Comparison of ENCODE assay signal across 14 mouse cellular contexts in the genomic region with DNA sequence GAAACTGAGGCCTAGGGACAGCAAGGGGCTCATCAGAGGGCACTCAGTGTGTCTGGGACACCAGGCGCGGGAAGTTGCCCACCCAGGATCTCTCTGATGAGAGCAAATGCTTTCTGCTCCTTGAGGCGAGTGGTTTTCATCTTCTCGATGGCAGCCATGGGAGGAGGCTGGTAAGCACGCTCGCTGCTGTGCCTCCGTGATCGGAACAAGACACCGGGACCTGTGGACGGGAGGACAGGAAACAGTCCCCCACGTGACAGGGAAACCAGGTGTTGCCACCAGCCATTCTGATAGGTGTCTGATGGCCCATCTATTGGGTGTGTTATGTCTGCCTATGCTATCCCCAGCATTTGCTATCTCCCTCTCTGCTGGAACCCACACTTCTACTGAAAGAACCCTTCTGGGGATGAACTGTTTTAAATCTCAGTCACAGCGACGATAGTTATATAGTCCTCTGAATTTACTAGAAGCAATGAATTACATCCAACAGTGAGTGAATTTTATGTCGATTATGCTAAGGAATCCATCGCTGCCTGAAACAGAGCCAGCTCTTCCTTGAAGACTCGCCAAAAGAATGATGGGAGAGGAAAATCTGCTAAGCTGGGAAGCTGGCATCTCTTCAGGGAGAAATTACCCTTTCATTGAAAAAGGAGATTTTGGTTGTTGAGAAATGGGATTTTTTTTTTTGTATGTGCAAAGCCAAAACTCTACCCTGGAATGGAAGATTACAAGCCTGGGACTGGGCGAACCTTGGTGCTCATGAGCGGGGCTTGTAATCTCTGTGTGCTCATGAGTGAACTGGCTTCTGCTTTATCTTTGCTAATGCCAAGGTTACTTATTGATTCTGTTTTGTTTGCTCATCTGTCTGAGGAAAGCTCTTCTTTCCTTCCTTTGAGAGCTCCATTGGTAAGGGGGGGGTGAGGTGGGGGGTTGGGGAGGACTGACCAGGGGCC. TPM values are rescaled to one million over a fixed set of nuclear protein-coding genes. Genes with fewer than 3 reads are reported as not detected.
DNase-seq lines count a peak whose midpoint lies in the region; ATAC-seq and TF ChIP-seq lines count a peak whose summit lies in the region.
"Had no signal": no experiment of that assay in that cellular context is flagged by ENCODE, and none has a peak within 500 bp of the region (broad histone marks: within the 10 kb centered on the region; RNA-seq: fewer than 3 reads in every experiment).

No protein-coding gene starts in this region.

- TF ChIP-seq POLR2A in kidney, adult 2 months (IDR thresholded peaks at IDR 0.05; ENCODE audit: low read depth, low read length), result no peak

- no peaks in the 10 kb centered on the region for H3K36me3 ChIP-seq in forebrain, embryonic 14.5 days (ENCODE audit: control insufficient read depth, insufficient read depth, low read length)
- H3K36me3 ChIP-seq in forebrain, embryonic 10.5 days (replicated peaks), result no peaks in the 10 kb centered on the region
- H3K36me3 ChIP-seq in ES-E14 (ENCODE audit: control insufficient read depth, insufficient read depth, low read length, poor library complexity, severe bottlenecking), result no peaks in the 10 kb centered on the region
- no peaks in the 10 kb centered on the region for H3K36me3 ChIP-seq in embryonic facial prominence, embryonic 14.5 days (ENCODE audit: control insufficient read depth, insufficient read depth, low read length)
- no peaks in the 10 kb centered on the region for H3K36me3 ChIP-seq in kidney, adult 2 months (ENCODE audit: control insufficient read depth, insufficient read depth, low read length)

- TF ChIP-seq CTCF in kidney, adult 2 months (conservative IDR thresholded peaks at IDR 0.05; ENCODE audit: insufficient read depth, insufficient read length, low read depth, low read length), result no peak

- no peaks in the 10 kb centered on the region for H3K27me3 ChIP-seq in forebrain, embryonic 14.5 days (replicated peaks; ENCODE audit: control insufficient read depth, insufficient read depth, low read length)
- H3K27me3 ChIP-seq in forebrain, embryonic 10.5 days (ENCODE audit: poor library complexity, severe bottlenecking), result peaks cover 21% of the 10 kb centered on the region; the same call in 1 of the 2 replicates
- no peaks in the 10 kb centered on the region for H3K27me3 ChIP-seq in embryonic facial prominence, embryonic 14.5 days (replicated peaks; ENCODE audit: control insufficient read depth, insufficient read depth, low read length)
- H3K27me3 ChIP-seq in kidney, adult 2 months (replicated peaks; ENCODE audit: control insufficient read depth, insufficient read depth, low read length), result no peaks in the 10 kb centered on the region

- peak; percentile 74 for DNase-seq in forebrain, embryonic 14.5 days (ENCODE audit: low spot score)
- DNase-seq in forebrain, embryonic 10.5 days (ENCODE audit: extremely low spot score, low spot score), result no peak
- DNase-seq in ES-E14 (ENCODE audit: low read depth, low spot score), result no peak
- DNase-seq in embryonic facial prominence, embryonic 14.5 days (ENCODE audit: low spot score), result peak; percentile 65
- DNase-seq in left cerebral cortex, postnatal 36 days (ENCODE audit: low spot score in 2 of 2), result peak; percentile 30 to 31
- DNase-seq in kidney, adult 2 months, result no peak
- DNase-seq: heart, adult 2 months; kidney, adult 18-20 months; spleen, adult 18-20 months had no signal

- no peaks in the 10 kb centered on the region for H3K4me1 ChIP-seq in forebrain, embryonic 14.5 days (ENCODE audit: control insufficient read depth, insufficient read depth, low read length)
- H3K4me1 ChIP-seq in forebrain, embryonic 10.5 days, result no peaks in the 10 kb centered on the region
- H3K4me1 ChIP-seq in ES-E14 (ENCODE audit: control insufficient read depth in 2 of 2, insufficient read depth in 2 of 2, low read length in 2 of 2, poor library complexity in 1 of 2), result peaks cover 0 to 26% of the 10 kb centered on the region in 2 experiments; a peak in 2 of 4 replicates
- H3K4me1 ChIP-seq in embryonic facial prominence, embryonic 14.5 days (ENCODE audit: control insufficient read depth, insufficient read depth, low read length), result no peaks in the 10 kb centered on the region
- H3K4me1 ChIP-seq in kidney, adult 2 months (ENCODE audit: control insufficient read depth, insufficient read depth, low read length), result no peaks in the 10 kb centered on the region

- no peak overlapping the region for H3K4me2 ChIP-seq in forebrain, embryonic 14.5 days (ENCODE audit: low read length)
- no peak overlapping the region for H3K4me2 ChIP-seq in embryonic facial prominence, embryonic 14.5 days (ENCODE audit: low read depth, low read length)

- no peak for ATAC-seq in forebrain, embryonic 14.5 days
- no peak for ATAC-seq in embryonic facial prominence, embryonic 14.5 days (ENCODE audit: low read depth)
- ATAC-seq in activated CD4-positive, CD25-positive, alpha-beta regulatory T cell, adult 4 months, result no peak
- no peak for ATAC-seq in monocyte, adult 5-6 weeks (replicated peaks; ENCODE audit: insufficient number of reproducible peaks, low FRiP score, low TSS enrichment, poor library complexity, severe bottlenecking)
- ATAC-seq: Patski had no signal

- WGBS in forebrain, embryonic 14.5 days, result 86% methylated on average over 18 of the region's 18 CpGs
- 90% methylated on average over 18 of the region's 18 CpGs for WGBS in forebrain, embryonic 10.5 days
- WGBS in embryonic facial prominence, embryonic 14.5 days, result 71% methylated on average over 18 of the region's 18 CpGs
- WGBS in kidney, adult 2 months, result 81% methylated on average over 18 of the region's 18 CpGs

- H3K9ac ChIP-seq in forebrain, embryonic 14.5 days (ENCODE audit: low read length), result no peak overlapping the region
- H3K9ac ChIP-seq in ES-E14 (ENCODE audit: insufficient read depth, low read depth, low read length, poor library complexity, severe bottlenecking), result peak overlapping the region; percentile 36; the same call in 1 of the 2 replicates
- no peak overlapping the region for H3K9ac ChIP-seq in embryonic facial prominence, embryonic 14.5 days (ENCODE audit: low read depth, low read length)
- H3K9ac ChIP-seq: liver, embryonic 14.5 days had no signal

- no peak overlapping the region for H3K4me3 ChIP-seq in forebrain, embryonic 14.5 days (ENCODE audit: low read depth, low read length)
- H3K4me3 ChIP-seq in forebrain, embryonic 10.5 days, result no peak overlapping the region
- H3K4me3 ChIP-seq in ES-E14 (ENCODE audit: insufficient read depth in 1 of 2, low read depth in 1 of 2, low read length in 2 of 2, poor library complexity in 1 of 2, severe bottlenecking in 1 of 2), result peak overlapping the region in 1 of 2 experiments; percentile 20; a peak in 1 of 4 replicates
- H3K4me3 ChIP-seq in embryonic facial prominence, embryonic 14.5 days (ENCODE audit: low read depth, low read length), result no peak overlapping the region
- no peak overlapping the region for H3K4me3 ChIP-seq in kidney, adult 2 months (ENCODE audit: insufficient read depth, low read depth, low read length)
- H3K4me3 ChIP-seq: erythroblast, embryonic 14.5 days; heart, adult 2 months had no signal

- in situ Hi-C loops in ES-E14 (cut with MboI; ENCODE audit: low sequenced_read_pairs in 2 of 2, unreplicated experiment in 2 of 2), result no loop called here

- no peak overlapping the region for H3K27ac ChIP-seq in forebrain, embryonic 14.5 days (ENCODE audit: low read depth, low read length)
- H3K27ac ChIP-seq in forebrain, embryonic 10.5 days, result no peak overlapping the region
- peak overlapping the region; percentile 44; the same call in 1 of the 2 replicates for H3K27ac ChIP-seq in ES-E14 (ENCODE audit: insufficient read depth, low read depth, low read length, poor library complexity, severe bottlenecking)
- no peak overlapping the region for H3K27ac ChIP-seq in embryonic facial prominence, embryonic 14.5 days (replicated peaks; ENCODE audit: low read depth, low read length)
- no peak overlapping the region for H3K27ac ChIP-seq in kidney, adult 2 months (ENCODE audit: insufficient read depth, low read depth, low read length)
- H3K27ac ChIP-seq: heart, adult 2 months; liver, embryonic 14.5 days had no signal

- intact Hi-C loops in left cerebral cortex, postnatal 36 days (cut with DNase I), result no loop called here

- no peaks in the 10 kb centered on the region for H3K9me3 ChIP-seq in forebrain, embryonic 14.5 days (replicated peaks; ENCODE audit: control insufficient read depth, low read length)
- no peaks in the 10 kb centered on the region for H3K9me3 ChIP-seq in forebrain, embryonic 10.5 days
- no peaks in the 10 kb centered on the region for H3K9me3 ChIP-seq in ES-E14 (ENCODE audit: control insufficient read depth, insufficient read depth, low read depth, low read length)
- no peaks in the 10 kb centered on the region for H3K9me3 ChIP-seq in embryonic facial prominence, embryonic 14.5 days (ENCODE audit: control insufficient read depth, low read length)

TF ChIP-seq in ES-E14, 5 proteins besides CTCF, POLR2A, EP300 and RAD21:
- TF ChIP-seq CHD2 (IDR thresholded peaks at IDR 0.05; ENCODE audit: low read depth, low read length) (no peak), HCFC1 (IDR thresholded peaks at IDR 0.05; ENCODE audit: borderline replicate concordance, insufficient read depth, low read length) (no peak), MAFK (IDR thresholded peaks at IDR 0.05; ENCODE audit: insufficient read depth, low read depth, low read length) (no peak), ZNF384 (IDR thresholded peaks at IDR 0.05; ENCODE audit: low read depth, low read length) (no peak), ZC3H11A (IDR thresholded peaks at IDR 0.05; ENCODE audit: borderline replicate concordance, low read depth, low read length) (no peak)

RNA-seq across cellular contexts. Expression of a gene that starts 26.3 kb away (rescaled TPM):
- polyA plus RNA-seq in forebrain, embryonic 14.5 days (2014; fragmentation: Nextera tagmentation; extraction: Ambion mirVana), result 85.8 and 112 TPM in 2 replicates
- 204 and 205 TPM in 2 replicates for polyA plus RNA-seq in forebrain, embryonic 10.5 days (2016; fragmentation: Nextera tagmentation; extraction: Ambion mirVana)
- total RNA-seq in ES-E14 (2012; rRNA removed), result 134 and 195 TPM in 2 replicates
- polyA plus RNA-seq in embryonic facial prominence, embryonic 14.5 days (2014; fragmentation: Nextera tagmentation; extraction: Ambion mirVana), result 105 and 116 TPM in 2 replicates
- 10 to 100 TPM; 33.2 to 43.7 TPM for total RNA-seq in left cerebral cortex, postnatal 36 days (2021)
- 10 to 100 TPM; 30.8 to 37.3 TPM for polyA plus RNA-seq in activated CD4-positive, CD25-positive, alpha-beta regulatory T cell, adult 4 months (2017; shearing (Covaris generic))
- polyA plus RNA-seq in kidney, adult 2 months (2012; rRNA removed), result 96.5 and 113 TPM in 2 replicates
- 9.1 to 13.1 TPM (median 10.7 TPM) in 3 replicates for total RNA-seq in monocyte, adult 5-6 weeks (2017)

RNA-seq across cellular contexts. Expression of a gene that starts 40.8 kb away (rescaled TPM):
- 3.9 TPM in 2 replicates for polyA plus RNA-seq in forebrain, embryonic 14.5 days (2014; fragmentation: Nextera tagmentation; extraction: Ambion mirVana)
- 2.4 and 2.9 TPM in 2 replicates for polyA plus RNA-seq in forebrain, embryonic 10.5 days (2016; fragmentation: Nextera tagmentation; extraction: Ambion mirVana)
- 1.1 and 1.3 TPM in 2 replicates for total RNA-seq in ES-E14 (2012; rRNA removed)
- 1.2 and 2.4 TPM in 2 replicates for polyA plus RNA-seq in embryonic facial prominence, embryonic 14.5 days (2014; fragmentation: Nextera tagmentation; extraction: Ambion mirVana)
- 10 to 100 TPM; 13.5 TPM for total RNA-seq in left cerebral cortex, postnatal 36 days (2021)
- polyA plus RNA-seq in activated CD4-positive, CD25-positive, alpha-beta regulatory T cell, adult 4 months (2017; shearing (Covaris generic)), result not detected
- polyA plus RNA-seq in kidney, adult 2 months (2012; rRNA removed), result 1.4 TPM in 2 replicates
- 0.29 to 1.3 TPM in 2 of 3 replicates, not detected in the other for total RNA-seq in monocyte, adult 5-6 weeks (2017)

Comparison
In these comparisons a context has a peak if more than half of its experiments do, and no peak if none do; other contexts are left out.
1. DNase-seq: peak in forebrain, embryonic 14.5 days (single experiment), embryonic facial prominence, embryonic 14.5 days (single experiment) and left cerebral cortex, postnatal 36 days (2 of 2); none in forebrain, embryonic 10.5 days (single experiment), ES-E14 (single experiment) and kidney, adult 2 months (single experiment).